Mouse (Mus musculus): ENCODE measurements around the gene Msi2.

Gene Msi2

DNA sequence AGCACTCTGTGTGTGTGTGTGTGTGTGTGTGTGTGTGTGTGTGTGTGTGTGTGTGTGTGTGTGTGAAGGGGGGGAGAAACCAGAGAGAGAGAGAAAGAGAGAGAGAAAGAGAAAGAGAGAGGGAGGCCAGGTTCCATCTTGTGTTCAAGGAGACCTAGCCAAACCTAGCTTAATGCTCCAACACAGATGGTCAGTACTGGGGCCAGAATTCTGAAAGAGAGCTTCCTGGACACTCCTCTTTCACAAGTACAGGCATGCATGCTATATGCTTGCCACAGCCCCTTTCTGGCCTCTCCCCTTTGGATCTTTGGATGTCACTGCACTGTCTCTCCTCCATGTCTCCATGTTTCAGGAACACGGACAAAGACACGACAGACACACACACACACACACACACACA lies 41.7 kb downstream of the Msi2 start:
- DNase-seq (ENCODE audit: low spot score) = no peak

DNA sequence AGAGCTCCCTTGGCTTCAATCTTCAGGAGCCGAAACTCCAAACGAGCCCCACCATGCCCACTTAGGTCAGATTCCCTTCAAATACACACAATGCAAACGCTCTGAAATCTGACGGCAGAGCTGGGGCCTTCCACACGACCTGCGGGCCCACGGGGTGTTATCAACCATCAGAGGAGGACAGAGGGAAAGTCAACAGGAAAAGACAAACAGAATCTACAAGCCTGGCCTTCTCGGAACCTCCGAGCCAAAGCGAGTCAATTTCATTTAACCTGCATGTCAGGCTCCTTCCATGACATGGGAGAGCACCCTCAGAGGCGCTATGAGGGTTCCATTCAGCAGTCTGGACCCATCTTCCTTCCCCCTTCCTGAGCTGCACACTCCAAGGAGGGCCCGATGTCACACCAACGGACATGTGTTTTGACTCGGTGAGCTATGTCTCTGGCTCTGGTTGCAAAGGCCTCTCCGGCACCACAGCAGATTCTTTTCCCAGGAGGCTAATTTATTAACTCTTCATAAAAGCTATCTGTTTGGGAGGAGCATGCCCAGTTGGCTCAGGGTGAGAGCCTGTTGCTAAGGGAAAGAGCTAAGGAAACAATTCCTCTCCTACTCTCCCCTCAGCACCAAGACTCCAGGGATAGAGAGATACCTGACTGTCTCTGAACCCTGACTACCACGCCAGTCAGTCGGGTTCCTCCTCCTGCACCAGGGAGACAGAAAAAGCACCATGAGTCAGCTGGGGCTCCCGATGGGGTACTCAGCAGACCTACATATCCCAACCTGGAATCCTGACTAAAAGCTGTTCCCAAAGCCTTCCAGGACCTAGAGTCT lies 42.6 kb downstream of the Msi2 start:
- no peak for DNase-seq (ENCODE audit: low spot score)

DNA sequence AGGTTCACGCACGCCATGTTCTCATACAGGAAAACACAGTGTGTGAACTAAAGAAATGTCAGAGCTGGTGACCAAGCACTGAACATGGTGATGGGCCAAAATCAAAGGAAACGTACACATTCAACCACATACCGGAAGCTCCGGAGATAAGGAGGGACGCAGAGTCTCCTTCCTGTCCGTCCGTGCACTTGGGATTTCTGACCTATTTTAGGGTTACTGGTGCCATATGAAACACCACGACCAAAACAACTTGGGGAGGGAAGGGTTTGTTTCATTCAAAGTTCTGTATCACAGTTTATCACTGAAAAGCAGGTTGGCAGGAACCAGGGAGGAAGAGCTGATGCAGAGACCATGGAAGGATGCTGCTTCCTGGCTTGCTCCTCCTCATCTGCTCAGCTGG lies 44.2 kb downstream of the Msi2 start:
- no peak for DNase-seq (ENCODE audit: low spot score)

DNA sequence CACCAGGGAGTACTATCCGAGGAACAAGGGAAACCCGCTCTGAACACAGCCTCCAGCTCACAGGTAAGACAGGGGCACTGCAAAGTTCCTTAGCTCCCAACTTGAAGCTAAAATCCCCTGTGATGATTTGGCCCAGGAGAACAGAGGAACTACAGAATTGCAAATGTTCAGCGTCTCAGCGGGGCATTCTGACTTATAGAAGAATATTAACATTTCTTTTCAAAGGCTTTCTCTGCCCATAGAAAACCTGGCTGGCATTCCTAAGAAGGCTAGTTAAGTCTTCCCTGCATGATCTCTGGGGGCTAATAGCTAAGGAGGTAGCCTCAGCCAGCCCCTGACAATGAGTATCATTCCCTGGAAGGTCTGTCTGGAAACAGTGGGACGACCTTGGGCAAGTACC lies 47.4 kb downstream of the Msi2 start:
- DNase-seq (ENCODE audit: low spot score) = no peak

GRCm38 (mm10) chr11:88669106-88669505 lies 49.2 kb downstream of the Msi2 start:
- DNase-seq (ENCODE audit: low spot score) = no peak

- no peak for DNase-seq (ENCODE audit: low spot score)
Measured at GRCm38 (mm10) chr11:88668345-88668744, 50.0 kb downstream of the Msi2 start.

DNA sequence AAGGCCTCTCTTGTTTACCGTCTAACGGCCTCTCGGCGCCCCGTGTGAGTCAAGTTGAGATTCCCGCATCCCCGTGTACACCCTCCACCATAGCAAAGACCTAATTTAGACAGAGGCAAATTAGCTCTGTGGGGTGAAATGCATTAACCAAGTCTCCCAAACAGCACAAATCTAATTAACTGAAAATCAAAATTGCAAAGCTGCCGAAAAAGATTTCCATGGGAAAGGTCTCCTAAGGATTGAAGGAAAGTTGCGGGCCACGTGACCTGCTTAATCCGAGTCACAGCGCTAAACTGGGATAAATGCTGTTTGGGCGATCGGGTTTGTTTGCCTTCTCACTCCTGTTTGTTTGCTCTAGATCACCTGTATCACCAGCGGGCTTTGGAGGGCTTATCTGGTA lies 52.5 kb downstream of the Msi2 start:
- DNase-seq (ENCODE audit: low spot score) = no peak

- DNase-seq (ENCODE audit: low spot score) = no peak
Measured at GRCm38 (mm10) chr11:88661444-88662180, 56.7 kb downstream of the Msi2 start.

DNA sequence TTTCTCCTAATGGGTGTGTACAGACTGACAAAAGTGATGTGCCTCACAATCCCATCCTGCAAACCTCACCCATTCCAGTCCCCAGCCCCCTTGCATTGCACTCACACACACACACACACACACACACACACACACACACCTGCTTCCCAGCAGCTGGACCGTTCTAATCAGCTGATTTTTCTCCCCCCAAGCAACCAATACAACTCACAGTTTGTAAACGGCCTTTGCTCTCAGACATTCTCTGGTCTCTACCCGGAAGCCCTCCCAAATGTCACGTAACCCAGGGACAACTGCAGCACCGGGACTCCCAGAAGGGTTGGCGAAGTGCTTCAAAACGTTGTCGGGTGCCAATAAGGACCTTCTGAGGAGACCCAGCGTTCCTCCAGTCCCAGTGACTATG lies 57.9 kb downstream of the Msi2 start:
- DNase-seq (ENCODE audit: low spot score) = no peak

DNA sequence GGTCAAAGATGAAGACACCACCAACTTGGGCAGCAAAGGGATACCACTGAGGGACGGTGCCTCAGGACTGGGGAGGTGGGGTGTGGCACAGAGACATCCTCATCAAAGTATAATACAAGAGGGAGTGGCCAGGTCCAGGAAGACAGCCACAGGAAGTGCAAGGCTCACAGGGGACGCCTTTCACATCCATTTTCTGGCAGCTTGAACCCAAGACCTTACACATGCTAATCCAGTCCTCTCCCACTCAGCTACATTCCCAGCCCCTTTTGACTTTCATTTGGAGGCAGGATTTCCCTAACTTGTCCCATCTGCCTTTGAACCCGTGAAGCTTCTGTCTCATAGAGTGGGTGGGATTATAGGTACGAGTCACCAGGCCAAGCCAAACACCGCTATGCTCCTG lies 59.4 kb downstream of the Msi2 start:
- DNase-seq (ENCODE audit: low spot score) = no peak

DNA sequence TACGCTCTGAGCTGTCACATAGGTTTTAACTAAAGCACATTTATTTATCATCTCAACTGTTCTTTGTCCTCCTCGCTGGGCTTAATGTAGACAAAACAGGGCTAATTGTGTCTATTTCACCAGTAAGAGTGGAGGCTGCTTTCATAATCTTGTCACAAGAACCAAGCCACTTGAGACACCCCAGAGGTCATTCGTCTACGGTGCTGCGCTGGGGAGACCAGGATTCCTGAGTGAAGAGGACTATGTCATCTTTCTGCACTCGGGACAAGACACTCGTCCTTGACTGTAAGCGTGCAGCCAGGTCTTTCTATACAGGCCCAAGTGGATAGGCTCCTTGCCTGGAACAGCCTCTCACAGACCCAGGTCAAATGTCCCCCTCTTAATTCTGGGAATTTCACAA lies 62.5 kb downstream of the Msi2 start:
- DNase-seq (ENCODE audit: low spot score) = no peak

GRCm38 (mm10) chr11:88655214-88655566 lies 63.1 kb downstream of the Msi2 start:
- no peak for DNase-seq (ENCODE audit: low spot score)

- no peak for DNase-seq (ENCODE audit: low spot score)
Measured at GRCm38 (mm10) chr11:88654391-88655213, 63.7 kb downstream of the Msi2 start.

- DNase-seq (ENCODE audit: low spot score) = no peak
Measured at GRCm38 (mm10) chr11:88650275-88650674, 68.0 kb downstream of the Msi2 start.

DNA sequence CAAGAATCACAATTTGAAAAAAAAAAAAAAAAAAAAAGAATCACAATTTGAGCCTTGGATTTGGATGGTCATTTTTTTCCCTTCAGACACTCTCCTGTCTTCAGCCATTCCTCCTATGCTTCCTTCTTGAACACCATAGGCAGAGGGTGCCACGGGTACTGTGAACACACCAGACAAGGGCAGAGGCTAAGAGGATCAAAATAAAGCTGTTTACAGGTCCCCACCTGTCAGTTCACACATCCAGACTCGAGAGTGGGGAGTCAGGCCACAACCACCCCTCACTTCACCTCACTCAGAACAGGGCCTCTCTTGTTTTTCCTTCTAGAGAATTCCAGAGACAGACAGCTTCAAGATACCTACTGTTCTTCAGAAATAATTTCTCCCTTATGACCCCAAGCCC lies 69.3 kb downstream of the Msi2 start:
- no peak for DNase-seq (ENCODE audit: low spot score)

- no peak for DNase-seq (ENCODE audit: low spot score)
Measured at GRCm38 (mm10) chr11:88648407-88648806, 69.9 kb downstream of the Msi2 start.

GRCm38 (mm10) chr11:88646493-88646892 lies 71.8 kb downstream of the Msi2 start:
- DNase-seq (ENCODE audit: low spot score) = no peak

- no peak for DNase-seq (ENCODE audit: low spot score)
Measured at GRCm38 (mm10) chr11:88645821-88646220, 72.5 kb downstream of the Msi2 start.

DNA sequence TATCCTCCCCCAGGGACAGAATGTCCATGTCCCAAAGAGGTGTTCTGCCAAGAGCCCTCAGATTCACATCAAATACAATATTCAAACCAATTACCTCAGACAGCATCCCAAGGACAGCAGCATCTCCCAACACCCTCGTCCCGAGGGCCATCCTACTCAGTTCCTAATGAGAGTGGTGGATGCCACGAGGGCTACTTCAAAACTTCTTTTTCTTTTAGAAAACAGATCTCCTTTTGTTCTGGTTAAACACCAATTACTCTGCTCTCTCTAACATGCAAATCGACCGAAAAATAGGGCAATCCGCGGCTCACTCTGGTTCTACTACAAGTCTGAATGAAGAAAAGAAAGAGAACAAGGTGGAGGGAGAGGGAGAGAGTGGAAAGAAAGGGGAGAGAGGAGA lies 73.6 kb downstream of the Msi2 start:
- DNase-seq (ENCODE audit: low spot score) = no peak

DNA sequence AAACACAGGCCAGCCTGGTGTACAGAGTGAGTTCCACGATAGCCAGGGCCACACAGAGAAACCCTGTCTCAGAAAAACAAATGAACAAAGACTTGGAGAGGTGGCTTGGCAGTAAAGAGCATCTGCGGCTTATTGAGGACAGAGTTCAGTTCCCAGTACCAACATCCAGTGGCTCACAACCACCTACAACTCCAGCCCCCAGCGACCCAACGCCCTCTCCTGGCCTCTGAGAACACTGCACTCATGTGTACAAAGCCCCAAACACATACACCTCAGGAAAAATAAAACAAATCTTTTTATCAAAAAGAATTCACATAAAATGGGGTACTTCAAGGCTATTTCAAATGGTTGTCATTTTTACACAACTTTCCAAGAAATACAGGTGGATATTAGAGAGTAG lies 78.5 kb downstream of the Msi2 start:
- no peak for DNase-seq (ENCODE audit: low spot score)

DNA sequence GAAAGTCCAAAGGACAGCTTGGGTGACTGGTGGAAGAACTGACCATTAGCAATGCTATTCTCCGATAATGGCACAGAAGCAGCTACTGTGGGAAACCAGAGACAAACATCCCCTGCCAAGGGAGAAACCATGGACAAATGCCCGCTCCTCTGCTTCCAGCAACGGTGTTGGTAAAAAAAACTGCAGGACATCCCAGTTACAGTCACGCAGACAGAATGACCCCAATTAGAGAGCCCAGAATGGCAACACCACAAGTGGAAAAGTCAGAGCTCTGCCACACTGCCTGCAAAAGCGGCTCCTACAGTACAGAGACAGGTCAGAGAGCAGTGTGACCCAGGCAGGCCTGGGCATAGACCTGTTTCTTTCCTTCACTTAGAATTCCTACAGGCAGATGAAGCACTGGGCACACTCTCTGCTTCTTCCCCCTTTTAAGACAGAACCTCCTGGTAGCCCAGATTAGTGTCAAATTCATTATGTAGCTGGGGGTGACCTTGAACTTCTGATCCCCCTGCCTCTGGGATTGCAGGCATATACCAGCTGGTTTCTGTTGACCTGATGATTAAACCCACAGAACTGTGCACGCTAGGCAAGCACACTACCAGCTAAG lies 79.3 kb downstream of the Msi2 start:
- no peak for DNase-seq (ENCODE audit: low spot score)

DNA sequence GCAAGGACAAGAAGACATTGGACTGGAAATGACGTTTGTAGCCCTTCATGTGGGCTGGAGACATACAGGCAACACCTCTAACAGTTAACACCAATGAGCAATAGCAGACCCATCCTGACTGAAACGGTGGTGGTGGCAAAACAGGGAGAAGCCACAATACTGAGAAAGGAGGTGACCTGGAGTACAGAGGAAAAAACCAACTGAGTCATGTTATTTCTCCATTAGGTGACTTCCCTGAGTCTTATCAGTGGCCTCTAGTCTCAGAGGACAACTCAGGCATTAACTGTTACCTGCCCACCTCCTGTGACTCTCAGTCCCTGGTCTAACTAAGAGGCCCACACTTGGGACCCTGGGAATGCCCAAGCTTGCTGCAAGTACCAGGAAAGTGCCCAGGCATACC lies 80.1 kb downstream of the Msi2 start:
- no peak for DNase-seq (ENCODE audit: low spot score)

Data from embryo, embryonic 10 days (tissue).